Mouse (Mus musculus): ENCODE measurements around the gene Cd300lf. TPM values are rescaled to one million over a fixed set of nuclear protein-coding genes. Genes with fewer than 3 reads are reported as not detected.

Gene Cd300lf
- polyA plus RNA-seq, 1 experiment from 2014 or later = 3.4 TPM

DNA sequence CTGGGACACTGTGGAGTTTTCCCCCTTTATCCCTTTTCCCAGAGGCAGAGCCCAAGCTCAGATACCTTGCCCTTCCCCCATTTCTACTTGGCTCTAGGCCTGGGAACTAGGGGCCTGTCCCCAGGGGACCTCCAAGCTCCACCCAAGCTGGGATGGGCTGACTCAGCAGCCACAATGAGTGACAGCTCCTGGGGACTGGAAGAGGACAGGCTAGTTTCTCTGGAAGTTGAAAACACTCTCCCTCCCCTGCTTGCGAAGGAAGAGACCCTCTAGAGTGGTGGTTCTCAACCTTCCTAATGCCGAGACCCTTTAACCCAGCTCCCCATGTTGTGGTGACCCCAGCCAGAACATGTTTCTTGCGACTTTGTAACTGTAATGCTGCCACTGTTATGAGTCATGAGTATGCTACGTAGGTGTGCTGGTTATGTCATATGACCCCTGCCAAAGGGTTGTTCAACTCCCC lies 39.1 kb upstream of the Cd300lf start:
- H3K9ac ChIP-seq (ENCODE audit: low read length) = peak overlapping the region; percentile 44; the same call in 1 of the 2 replicates
- H3K4me1 ChIP-seq (ENCODE audit: control insufficient read depth, insufficient read depth, low read length) = peaks cover 60% of the 10 kb centered on the region
- no peaks in the 10 kb centered on the region for H3K27me3 ChIP-seq (ENCODE audit: control insufficient read depth, insufficient read depth, low read length)
- peak; percentile 58; the same call in 1 of the 2 replicates for ATAC-seq (ENCODE audit: insufficient read depth, low FRiP score)
- 41% methylated on average over 4 of the region's 4 CpGs for WGBS
- peak overlapping the region; percentile 40 for H3K4me2 ChIP-seq (ENCODE audit: low read depth, low read length)
- H3K27ac ChIP-seq (ENCODE audit: low read length) = peak overlapping the region; percentile 89
- no peaks in the 10 kb centered on the region for H3K9me3 ChIP-seq (replicated peaks; ENCODE audit: control insufficient read depth, low read length)
- no peaks in the 10 kb centered on the region for H3K36me3 ChIP-seq (ENCODE audit: control insufficient read depth, insufficient read depth, low read length)
- H3K4me3 ChIP-seq (replicated peaks; ENCODE audit: low read length) = no peak overlapping the region

DNA sequence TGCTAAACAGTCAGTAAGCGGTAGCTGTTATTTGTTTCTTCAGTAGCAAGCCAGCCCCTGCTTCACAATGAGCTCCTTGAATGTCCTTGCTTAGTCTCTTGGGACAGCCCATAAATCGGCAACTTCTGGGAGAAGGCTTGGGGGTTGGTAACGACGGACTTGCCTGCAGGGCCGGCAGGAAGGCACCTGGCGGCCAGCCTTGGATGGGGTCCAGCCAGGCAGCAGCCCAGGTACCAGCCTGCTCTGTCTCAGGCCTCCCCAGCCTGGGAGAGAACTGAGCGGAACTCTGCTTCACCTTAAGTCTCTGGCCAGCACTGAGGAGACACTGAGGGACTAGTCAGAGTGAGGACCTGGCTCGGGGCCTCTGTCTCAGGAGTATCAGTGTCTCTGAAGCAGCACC lies 37.3 kb upstream of the Cd300lf start:
- H3K27ac ChIP-seq (ENCODE audit: low read length) = no peak overlapping the region

DNA sequence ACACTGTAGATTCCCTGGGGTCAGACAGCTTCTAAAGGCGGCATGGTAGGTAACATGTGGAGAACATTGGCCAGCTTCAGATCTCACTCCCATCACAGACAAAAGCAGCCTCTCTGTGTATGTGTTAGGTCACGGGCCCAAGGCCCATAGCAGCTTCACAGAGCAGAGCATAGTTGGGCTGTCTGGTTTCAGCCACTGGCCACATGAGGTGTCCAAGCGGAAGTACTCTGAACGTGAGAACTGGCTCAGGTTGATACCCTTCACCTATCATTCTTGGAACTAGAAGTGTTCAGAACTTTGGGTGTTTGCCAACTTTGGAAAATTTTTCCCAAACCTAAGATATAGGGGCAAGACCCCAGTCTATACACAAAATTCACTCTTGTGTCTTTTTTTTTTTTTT lies 35.6 kb upstream of the Cd300lf start:
- H3K4me3 ChIP-seq (replicated peaks; ENCODE audit: low read length) = no peak overlapping the region
- WGBS = 90% methylated on average over 4 of the region's 4 CpGs
- H3K27me3 ChIP-seq (ENCODE audit: control insufficient read depth, insufficient read depth, low read length) = no peaks in the 10 kb centered on the region
- no peaks in the 10 kb centered on the region for H3K36me3 ChIP-seq (ENCODE audit: control insufficient read depth, insufficient read depth, low read length)
- H3K9me3 ChIP-seq (replicated peaks; ENCODE audit: control insufficient read depth, low read length) = no peaks in the 10 kb centered on the region
- H3K4me2 ChIP-seq (ENCODE audit: low read depth, low read length) = no peak overlapping the region
- no peak overlapping the region for H3K27ac ChIP-seq (ENCODE audit: low read length)
- peaks cover 37% of the 10 kb centered on the region for H3K4me1 ChIP-seq (ENCODE audit: control insufficient read depth, insufficient read depth, low read length)
- no peak for ATAC-seq (ENCODE audit: insufficient read depth, low FRiP score)
- H3K9ac ChIP-seq (ENCODE audit: low read length) = no peak overlapping the region

More for the DNA sequence above, 37.3 kb upstream of the Cd300lf start:
- Histone ChIP-seq H3K4me2 (ENCODE audit: low read depth, low read length) (no peak overlapping the region), H3K9me3 (replicated peaks; ENCODE audit: control insufficient read depth, low read length) (no peaks in the 10 kb centered on the region), H3K9ac (ENCODE audit: low read length) (no peak overlapping the region), H3K4me3 (replicated peaks; ENCODE audit: low read length) (no peak overlapping the region), H3K4me1 (ENCODE audit: control insufficient read depth, insufficient read depth, low read length) (peaks cover 42% of the 10 kb centered on the region), H3K27me3 (ENCODE audit: control insufficient read depth, insufficient read depth, low read length) (no peaks in the 10 kb centered on the region), H3K36me3 (ENCODE audit: control insufficient read depth, insufficient read depth, low read length) (no peaks in the 10 kb centered on the region)
- WGBS = 44% methylated on average over 8 of the region's 8 CpGs
- no peak for ATAC-seq (ENCODE audit: insufficient read depth, low FRiP score)

DNA sequence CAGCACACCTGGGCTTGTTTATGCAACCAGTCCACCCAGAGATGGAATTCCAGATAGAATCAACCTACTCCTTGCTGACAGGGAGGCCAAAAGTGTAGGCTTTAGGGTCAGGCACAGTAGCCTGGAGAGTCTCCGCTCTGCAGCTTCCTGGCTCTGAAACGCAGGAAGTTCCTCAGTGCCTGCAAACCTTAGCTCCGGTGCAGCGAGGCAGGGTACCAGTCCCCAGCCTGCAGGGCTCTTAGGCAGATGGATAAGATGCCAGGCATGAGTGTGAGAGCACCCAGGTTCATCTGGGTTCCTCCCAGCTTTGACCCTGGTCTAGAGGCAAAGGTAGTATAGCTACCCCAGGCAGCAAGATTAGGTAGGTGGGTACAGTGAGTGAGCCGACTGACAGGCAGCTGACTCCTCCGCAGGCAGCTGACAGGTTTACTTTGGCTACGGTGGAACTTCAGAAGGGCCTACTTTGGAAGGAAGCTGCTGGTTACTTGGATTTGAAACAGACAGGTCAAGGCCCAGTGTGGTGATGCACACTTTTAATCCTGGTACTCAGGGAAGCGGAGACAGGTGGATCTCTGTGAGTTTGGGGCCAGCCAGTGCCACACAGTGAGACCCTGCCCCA lies 33.9 kb upstream of the Cd300lf start:
- no peaks in the 10 kb centered on the region for H3K27me3 ChIP-seq (ENCODE audit: control insufficient read depth, insufficient read depth, low read length)
- no peak overlapping the region for H3K27ac ChIP-seq (ENCODE audit: low read length)
- H3K4me1 ChIP-seq (ENCODE audit: control insufficient read depth, insufficient read depth, low read length) = peaks cover 27% of the 10 kb centered on the region
- H3K9me3 ChIP-seq (replicated peaks; ENCODE audit: control insufficient read depth, low read length) = no peaks in the 10 kb centered on the region
- H3K9ac ChIP-seq (ENCODE audit: low read length) = no peak overlapping the region
- no peak for ATAC-seq (ENCODE audit: insufficient read depth, low FRiP score)
- H3K4me2 ChIP-seq (ENCODE audit: low read depth, low read length) = peak overlapping the region; percentile 5; the same call in 1 of the 2 replicates
- no peaks in the 10 kb centered on the region for H3K36me3 ChIP-seq (ENCODE audit: control insufficient read depth, insufficient read depth, low read length)
- no peak overlapping the region for H3K4me3 ChIP-seq (replicated peaks; ENCODE audit: low read length)
- 68% methylated on average over 8 of the region's 8 CpGs for WGBS

DNA sequence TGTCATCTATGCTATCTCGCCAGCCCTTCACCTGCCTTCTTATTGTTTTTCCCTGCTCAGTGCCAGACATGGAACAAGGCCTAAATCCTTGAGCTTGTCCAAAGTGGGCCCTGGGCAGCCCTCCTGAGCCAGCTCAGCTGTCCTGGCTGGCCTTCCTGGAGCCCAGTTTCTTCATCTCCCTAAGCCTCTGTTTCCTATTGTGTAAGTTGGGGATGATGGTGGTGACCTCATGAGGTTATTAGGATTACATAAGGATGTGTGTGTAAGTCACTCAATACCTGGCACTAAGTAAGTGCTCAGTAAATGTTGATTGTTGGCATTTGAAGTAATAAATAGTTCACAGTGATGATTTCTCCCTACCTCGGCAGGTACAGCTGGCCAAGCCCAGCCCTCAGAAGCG lies 33.0 kb upstream of the Cd300lf start:
- no peak for ATAC-seq (ENCODE audit: insufficient read depth, low FRiP score)
- WGBS = 76% methylated on average over 3 of the region's 3 CpGs
- H3K4me1 ChIP-seq (ENCODE audit: control insufficient read depth, insufficient read depth, low read length) = peaks cover 27% of the 10 kb centered on the region
- no peaks in the 10 kb centered on the region for H3K27me3 ChIP-seq (ENCODE audit: control insufficient read depth, insufficient read depth, low read length)
- H3K36me3 ChIP-seq (ENCODE audit: control insufficient read depth, insufficient read depth, low read length) = no peaks in the 10 kb centered on the region
- no peak overlapping the region for H3K27ac ChIP-seq (ENCODE audit: low read length)
- H3K4me3 ChIP-seq (replicated peaks; ENCODE audit: low read length) = no peak overlapping the region
- H3K9me3 ChIP-seq (replicated peaks; ENCODE audit: control insufficient read depth, low read length) = no peaks in the 10 kb centered on the region
- no peak overlapping the region for H3K9ac ChIP-seq (ENCODE audit: low read length)
- H3K4me2 ChIP-seq (ENCODE audit: low read depth, low read length) = no peak overlapping the region

DNA sequence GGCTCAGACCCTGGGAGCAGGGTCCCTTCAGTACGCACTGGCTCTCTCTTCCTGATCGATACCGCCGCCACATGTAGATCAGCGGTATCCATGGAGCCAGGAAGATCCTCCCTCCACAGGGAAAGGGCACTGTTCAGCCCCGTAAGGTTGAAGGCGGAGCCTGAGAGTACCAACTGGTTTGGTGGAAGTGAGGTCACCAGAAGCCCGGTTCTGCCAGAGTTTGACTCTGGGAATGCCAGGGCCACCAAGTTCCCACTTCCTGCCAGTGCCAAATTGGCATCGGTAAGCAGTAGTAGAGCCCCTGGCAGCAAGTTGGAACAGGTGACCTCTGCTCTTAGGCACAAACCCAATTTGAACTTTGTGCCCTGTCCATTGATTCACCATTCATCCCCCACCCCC lies 31.2 kb upstream of the Cd300lf start:
- H3K36me3 ChIP-seq (ENCODE audit: control insufficient read depth, insufficient read depth, low read length) = no peaks in the 10 kb centered on the region
- H3K4me1 ChIP-seq (ENCODE audit: control insufficient read depth, insufficient read depth, low read length) = peaks cover 28% of the 10 kb centered on the region
- 2% methylated on average over 9 of the region's 9 CpGs for WGBS
- H3K27ac ChIP-seq (ENCODE audit: low read length) = peak overlapping the region; percentile 65
- H3K9ac ChIP-seq (ENCODE audit: low read length) = peak overlapping the region; percentile 82
- H3K27me3 ChIP-seq (ENCODE audit: control insufficient read depth, insufficient read depth, low read length) = no peaks in the 10 kb centered on the region
- peak overlapping the region; percentile 82 for H3K4me3 ChIP-seq (replicated peaks; ENCODE audit: low read length)
- H3K4me2 ChIP-seq (ENCODE audit: low read depth, low read length) = peak overlapping the region; percentile 91
- H3K9me3 ChIP-seq (replicated peaks; ENCODE audit: control insufficient read depth, low read length) = no peaks in the 10 kb centered on the region
- peak; percentile 14; the same call in 1 of the 2 replicates for ATAC-seq (ENCODE audit: insufficient read depth, low FRiP score)

DNA sequence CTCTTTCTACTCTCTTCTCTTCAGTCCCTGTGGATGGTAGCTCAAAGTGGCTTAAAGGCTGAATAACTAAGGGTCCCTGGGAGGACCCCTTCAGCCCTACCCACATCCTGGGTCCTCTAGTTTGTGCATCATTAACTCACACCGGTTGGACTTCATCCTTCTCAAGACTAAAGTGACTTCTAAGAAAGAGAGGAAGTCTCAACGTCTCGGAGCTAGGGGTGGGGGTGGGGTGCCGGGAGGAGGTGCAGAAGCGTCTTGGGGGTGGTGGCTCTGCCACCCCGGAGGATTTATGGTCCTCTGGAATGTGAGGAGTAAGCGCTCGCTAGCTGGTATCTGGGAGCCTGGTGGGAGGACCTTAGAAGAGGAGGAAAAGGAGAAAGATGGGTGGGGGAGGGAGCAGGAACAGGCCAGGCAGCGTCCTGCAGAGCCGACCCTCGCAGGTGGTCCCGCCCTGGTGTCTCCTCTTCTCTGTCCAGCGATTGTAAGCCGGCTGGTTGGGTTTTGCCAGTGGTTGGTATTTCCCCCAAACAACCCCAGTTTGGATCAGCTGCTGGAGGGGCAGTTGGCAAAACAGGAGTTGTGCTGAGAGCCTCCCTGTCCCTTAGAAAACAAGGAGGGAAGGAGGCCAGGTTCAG lies 30.7 kb upstream of the Cd300lf start:
- Histone ChIP-seq H3K27ac (ENCODE audit: low read length) (peak overlapping the region; percentile 74), H3K9me3 (replicated peaks; ENCODE audit: control insufficient read depth, low read length) (no peaks in the 10 kb centered on the region), H3K4me3 (replicated peaks; ENCODE audit: low read length) (peak overlapping the region; percentile 82), H3K4me1 (ENCODE audit: control insufficient read depth, insufficient read depth, low read length) (peaks cover 28% of the 10 kb centered on the region), H3K27me3 (ENCODE audit: control insufficient read depth, insufficient read depth, low read length) (no peaks in the 10 kb centered on the region), H3K4me2 (ENCODE audit: low read depth, low read length) (peak overlapping the region; percentile 91), H3K9ac (ENCODE audit: low read length) (peak overlapping the region; percentile 82), H3K36me3 (ENCODE audit: control insufficient read depth, insufficient read depth, low read length) (no peaks in the 10 kb centered on the region)
- WGBS = 0% methylated on average over 14 of the region's 14 CpGs
- no peak for ATAC-seq (ENCODE audit: insufficient read depth, low FRiP score)

DNA sequence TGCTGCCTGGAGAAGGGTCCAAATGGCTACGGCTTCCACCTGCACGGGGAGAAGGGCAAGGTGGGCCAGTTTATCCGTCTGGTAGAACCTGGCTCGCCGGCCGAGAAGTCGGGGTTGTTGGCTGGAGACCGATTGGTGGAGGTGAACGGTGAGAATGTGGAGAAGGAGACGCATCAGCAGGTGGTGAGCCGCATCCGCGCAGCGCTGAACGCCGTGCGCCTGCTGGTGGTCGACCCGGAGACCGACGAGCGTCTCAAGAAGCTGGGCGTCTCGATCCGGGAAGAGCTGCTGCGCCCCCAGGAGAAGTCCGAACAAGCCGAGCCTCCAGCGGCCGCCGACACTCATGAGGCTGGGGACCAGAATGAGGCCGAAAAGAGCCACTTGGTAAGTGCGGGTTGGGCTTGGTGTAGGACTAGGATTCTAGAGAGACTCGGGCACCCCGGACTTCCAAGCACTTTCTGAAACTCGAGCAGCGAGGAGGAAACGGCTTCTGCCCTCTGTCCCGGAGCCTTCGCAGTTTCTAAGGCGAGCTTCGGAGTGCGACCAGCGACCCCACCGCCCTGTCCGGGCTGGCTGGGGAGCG lies 29.9 kb upstream of the Cd300lf start:
- ATAC-seq (ENCODE audit: insufficient read depth, low FRiP score) = peak; percentile 2; the same call in 1 of the 2 replicates

DNA sequence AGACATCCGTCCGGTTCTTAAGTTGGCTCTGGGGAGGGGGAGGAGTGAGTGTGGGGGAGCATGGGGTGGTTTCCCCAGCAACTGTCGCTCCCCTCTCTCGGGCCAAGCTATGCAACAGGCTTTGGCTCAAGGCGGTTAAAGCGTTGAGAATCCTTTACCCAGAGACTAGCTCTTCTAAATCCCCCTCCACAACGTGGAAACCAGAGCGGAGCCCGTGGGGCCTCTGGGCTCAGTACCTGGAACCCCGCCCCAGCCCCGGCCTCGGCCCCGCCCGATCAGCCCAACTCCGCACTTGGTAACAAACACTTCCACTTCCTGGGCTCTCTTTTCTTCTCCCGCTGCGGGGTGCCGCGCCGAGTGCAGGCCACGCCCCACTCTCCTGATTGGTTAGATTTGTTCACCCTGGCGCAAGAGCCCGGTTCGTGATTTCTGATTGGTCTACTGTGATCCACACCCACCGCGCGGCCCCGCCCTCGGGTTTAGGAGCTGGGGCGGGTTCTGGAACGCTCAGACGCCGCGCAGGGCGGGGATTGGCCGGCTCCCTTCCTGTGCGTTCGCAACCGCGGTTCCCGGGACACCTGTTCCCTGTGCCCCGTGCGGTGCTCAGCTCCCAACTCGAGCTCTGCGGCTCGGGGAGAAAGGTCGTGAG lies 29.2 kb upstream of the Cd300lf start, which contains the start of gene Slc9a3r1:
TSS of gene Slc9a3r1 (plus strand) at position 510 of the 649 bp plus-strand sequence.
- Histone ChIP-seq H3K27ac (ENCODE audit: low read length) (peak within 1 kb of the TSS; percentile 74), H3K4me2 (ENCODE audit: low read depth, low read length) (peak within 1 kb of the TSS; percentile 91), H3K27me3 (ENCODE audit: control insufficient read depth, insufficient read depth, low read length) (no peaks in the 10 kb centered on the region), H3K4me1 (ENCODE audit: control insufficient read depth, insufficient read depth, low read length) (peaks cover 35% of the 10 kb centered on the region), H3K4me3 (replicated peaks; ENCODE audit: low read length) (peak within 1 kb of the TSS; percentile 82), H3K36me3 (ENCODE audit: control insufficient read depth, insufficient read depth, low read length) (no peaks in the 10 kb centered on the region), H3K9ac (ENCODE audit: low read length) (peak within 1 kb of the TSS; percentile 82), H3K9me3 (replicated peaks; ENCODE audit: control insufficient read depth, low read length) (no peaks in the 10 kb centered on the region)
- ATAC-seq (ENCODE audit: insufficient read depth, low FRiP score) = peak; percentile 97
- WGBS = under 1% methylated on average over 47 of the region's 47 CpGs

More for the DNA sequence above, 29.9 kb upstream of the Cd300lf start:
- H3K36me3 ChIP-seq (ENCODE audit: control insufficient read depth, insufficient read depth, low read length) = no peaks in the 10 kb centered on the region
- 0% methylated on average over 47 of the region's 47 CpGs for WGBS
- no peaks in the 10 kb centered on the region for H3K27me3 ChIP-seq (ENCODE audit: control insufficient read depth, insufficient read depth, low read length)
- peak overlapping the region; percentile 82 for H3K9ac ChIP-seq (ENCODE audit: low read length)
- peak overlapping the region; percentile 91 for H3K4me2 ChIP-seq (ENCODE audit: low read depth, low read length)
- no peaks in the 10 kb centered on the region for H3K9me3 ChIP-seq (replicated peaks; ENCODE audit: control insufficient read depth, low read length)
- peak overlapping the region; percentile 82 for H3K4me3 ChIP-seq (replicated peaks; ENCODE audit: low read length)
- H3K4me1 ChIP-seq (ENCODE audit: control insufficient read depth, insufficient read depth, low read length) = peaks cover 28% of the 10 kb centered on the region
- peak overlapping the region; percentile 74 for H3K27ac ChIP-seq (ENCODE audit: low read length)
